Mouse (Mus musculus): ENCODE data around the gene Zcchc7. TPM values are rescaled to one million over a fixed set of nuclear protein-coding genes. Genes with fewer than 3 reads are reported as not detected.
"Not testable (repeated sequence)": the region's sequence is repeated elsewhere in the genome, so short reads cannot be mapped to it uniquely, and the experiment has no call there.

Gene Zcchc7
- polyA plus RNA-seq, 1 experiment from 2014 or later = 24.3 TPM

DNA sequence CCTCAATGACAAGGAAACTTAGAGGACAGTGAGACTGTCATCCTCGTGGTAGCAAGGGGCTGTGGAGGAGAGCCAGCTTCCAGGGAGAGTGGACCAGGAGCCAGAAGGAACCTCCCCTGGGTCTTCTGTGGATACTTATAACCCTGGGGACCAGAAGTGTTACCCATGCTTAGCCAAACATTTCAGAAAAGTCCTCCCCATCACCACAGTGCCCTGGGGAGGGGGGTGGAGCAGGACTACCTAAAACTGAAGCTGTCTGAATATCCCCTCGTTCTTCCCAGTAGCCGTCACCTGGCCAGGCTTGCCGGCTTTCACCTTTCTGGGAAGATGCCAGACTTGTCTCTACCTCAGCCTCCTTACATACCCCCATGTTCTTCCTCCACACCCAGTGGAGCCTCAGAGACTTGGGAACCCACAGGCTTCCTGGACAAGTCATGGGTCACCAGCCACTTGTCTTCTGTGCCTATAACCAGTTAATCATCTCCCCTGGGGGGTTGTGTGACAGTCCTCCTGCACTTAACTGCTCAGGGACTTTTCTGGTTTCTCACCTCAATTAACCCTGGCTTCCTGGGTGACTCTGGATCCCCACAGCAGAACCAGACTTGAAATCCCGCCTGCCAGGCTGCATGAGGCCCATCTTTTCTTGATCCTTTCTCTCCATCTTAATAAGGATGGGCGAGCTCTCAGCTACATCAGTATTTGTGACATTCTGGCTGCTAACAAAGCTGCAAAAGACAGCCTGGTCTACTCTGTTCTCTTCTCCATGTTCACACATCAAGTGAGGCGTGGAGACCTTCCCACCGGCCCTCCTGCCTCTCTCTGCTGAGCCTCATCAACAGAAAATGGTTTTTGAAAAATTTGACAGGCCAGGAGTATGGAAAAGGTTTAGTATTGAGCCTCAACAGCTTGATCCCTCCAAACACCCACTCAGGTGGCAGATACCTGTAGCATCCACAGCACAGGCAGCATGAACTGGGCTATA is 183.0 kb downstream of the Zcchc7 start:
- no peak overlapping the region for H3K4me2 ChIP-seq (ENCODE audit: low read depth, low read length, severe bottlenecking)
- ATAC-seq (replicated peaks; ENCODE audit: low FRiP score) (no peak), DNase-seq (ENCODE audit: low spot score) (no peak)
- H3K4me1 ChIP-seq (replicated peaks; ENCODE audit: control insufficient read depth, insufficient read depth, low read length) = no peaks in the 10 kb centered on the region
- H3K4me3 ChIP-seq (ENCODE audit: low read depth, low read length) = no peak overlapping the region
- no peaks in the 10 kb centered on the region for H3K9me3 ChIP-seq (ENCODE audit: control insufficient read depth, low read length)
- no peak overlapping the region for H3K27ac ChIP-seq (ENCODE audit: low read depth, low read length)
- no peaks in the 10 kb centered on the region for H3K27me3 ChIP-seq (ENCODE audit: control insufficient read depth, insufficient read depth, low read length)
- WGBS = 83% methylated on average over 8 of the region's 8 CpGs
- H3K9ac ChIP-seq (ENCODE audit: low read length) = no peak overlapping the region
- no peaks in the 10 kb centered on the region for H3K36me3 ChIP-seq (ENCODE audit: control insufficient read depth, insufficient read depth, low read length)

DNA sequence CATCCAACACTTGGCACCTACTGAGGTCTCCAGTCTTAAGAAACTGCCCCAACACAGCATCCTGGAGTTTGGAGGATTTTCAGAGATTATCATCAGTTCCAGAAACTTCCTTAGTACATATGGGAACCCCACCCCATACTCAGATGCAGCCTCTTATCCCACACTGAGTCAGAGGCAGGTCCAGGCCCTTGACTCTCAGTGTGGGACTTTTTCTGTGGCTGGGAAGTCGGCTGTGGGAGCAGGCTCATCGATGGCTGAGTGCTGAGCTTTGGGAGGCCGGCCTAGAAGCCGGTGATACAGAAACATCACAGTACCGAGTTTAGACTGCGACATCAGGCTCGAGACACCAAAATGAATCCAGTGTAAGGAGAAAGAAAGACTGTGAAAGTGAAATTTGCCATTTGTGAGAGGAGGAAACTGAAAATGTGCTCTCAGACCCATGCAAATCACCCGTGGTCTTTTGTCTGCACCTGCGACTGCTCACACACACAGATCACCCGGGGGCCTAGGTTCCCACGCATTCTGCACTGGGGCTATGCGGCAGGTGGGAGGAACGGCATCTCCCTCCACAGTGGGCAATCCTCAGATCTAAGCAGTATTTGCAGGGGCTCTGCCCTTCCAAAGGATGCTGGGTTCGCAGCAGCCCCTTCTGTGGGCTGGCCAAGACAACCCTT is 184.0 kb downstream of the Zcchc7 start:
- Histone ChIP-seq H3K9ac (ENCODE audit: low read length) (no peak overlapping the region), H3K4me2 (ENCODE audit: low read depth, low read length, severe bottlenecking) (no peak overlapping the region), H3K36me3 (ENCODE audit: control insufficient read depth, insufficient read depth, low read length) (no peaks in the 10 kb centered on the region), H3K27me3 (ENCODE audit: control insufficient read depth, insufficient read depth, low read length) (no peaks in the 10 kb centered on the region), H3K4me1 (replicated peaks; ENCODE audit: control insufficient read depth, insufficient read depth, low read length) (no peaks in the 10 kb centered on the region), H3K27ac (ENCODE audit: low read depth, low read length) (no peak overlapping the region), H3K9me3 (ENCODE audit: control insufficient read depth, low read length) (no peaks in the 10 kb centered on the region), H3K4me3 (ENCODE audit: low read depth, low read length) (no peak overlapping the region)
- no peak for ATAC-seq (replicated peaks; ENCODE audit: low FRiP score)
- peak; percentile 26 for DNase-seq (ENCODE audit: low spot score)
- WGBS = 86% methylated on average over 14 of the region's 14 CpGs

DNA sequence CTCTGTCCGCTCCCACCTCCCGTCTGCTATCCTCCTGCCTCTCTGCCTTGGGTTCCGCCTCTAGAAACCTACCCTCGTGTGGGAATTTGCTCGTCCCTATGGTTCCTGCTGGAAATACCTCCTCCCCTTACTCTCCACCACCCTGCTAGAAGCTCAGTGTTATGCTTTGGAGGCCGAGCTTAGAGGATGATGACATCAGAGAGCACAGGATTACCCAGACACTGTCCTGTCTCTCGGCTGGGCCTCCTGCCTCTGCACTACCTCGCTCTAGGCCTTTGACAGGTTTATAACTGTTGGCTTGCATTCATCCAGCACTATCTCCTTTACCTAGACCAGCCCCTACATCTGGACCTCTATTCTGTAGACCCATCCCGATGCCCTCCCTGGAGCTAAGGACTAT is 184.6 kb downstream of the Zcchc7 start:
- no peak overlapping the region for H3K4me3 ChIP-seq (ENCODE audit: low read depth, low read length)
- no peak overlapping the region for H3K4me2 ChIP-seq (ENCODE audit: low read depth, low read length, severe bottlenecking)
- no peaks in the 10 kb centered on the region for H3K9me3 ChIP-seq (ENCODE audit: control insufficient read depth, low read length)
- H3K27ac ChIP-seq (ENCODE audit: low read depth, low read length) = no peak overlapping the region
- DNase-seq (ENCODE audit: low spot score) (no peak), ATAC-seq (replicated peaks; ENCODE audit: low FRiP score) (no peak)
- no peaks in the 10 kb centered on the region for H3K27me3 ChIP-seq (ENCODE audit: control insufficient read depth, insufficient read depth, low read length)
- H3K36me3 ChIP-seq (ENCODE audit: control insufficient read depth, insufficient read depth, low read length) = no peaks in the 10 kb centered on the region
- no peak overlapping the region for H3K9ac ChIP-seq (ENCODE audit: low read length)
- no peaks in the 10 kb centered on the region for H3K4me1 ChIP-seq (replicated peaks; ENCODE audit: control insufficient read depth, insufficient read depth, low read length)
- WGBS = 86% methylated on average over 9 of the region's 9 CpGs

DNA sequence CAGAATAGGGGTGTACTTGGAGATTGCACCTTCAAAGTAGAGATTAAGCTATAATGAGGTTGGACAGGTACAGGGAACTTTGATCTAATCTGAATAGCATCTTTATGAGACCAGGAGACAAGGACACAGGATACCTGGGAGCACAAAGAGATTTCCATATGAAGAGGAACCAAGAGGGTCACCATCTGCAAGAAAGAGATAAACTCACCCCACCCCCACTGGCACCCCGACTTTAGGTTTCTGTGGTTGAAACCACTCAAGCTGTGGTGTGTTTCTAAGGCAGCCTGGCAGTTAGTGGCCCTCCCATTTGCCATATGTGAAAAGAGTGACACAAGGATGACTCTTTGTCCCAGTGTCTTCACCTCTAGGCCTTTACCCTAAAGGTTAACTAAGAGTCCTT is 186.6 kb downstream of the Zcchc7 start:
- 89% methylated on average over 1 of the region's 1 CpGs for WGBS

DNA sequence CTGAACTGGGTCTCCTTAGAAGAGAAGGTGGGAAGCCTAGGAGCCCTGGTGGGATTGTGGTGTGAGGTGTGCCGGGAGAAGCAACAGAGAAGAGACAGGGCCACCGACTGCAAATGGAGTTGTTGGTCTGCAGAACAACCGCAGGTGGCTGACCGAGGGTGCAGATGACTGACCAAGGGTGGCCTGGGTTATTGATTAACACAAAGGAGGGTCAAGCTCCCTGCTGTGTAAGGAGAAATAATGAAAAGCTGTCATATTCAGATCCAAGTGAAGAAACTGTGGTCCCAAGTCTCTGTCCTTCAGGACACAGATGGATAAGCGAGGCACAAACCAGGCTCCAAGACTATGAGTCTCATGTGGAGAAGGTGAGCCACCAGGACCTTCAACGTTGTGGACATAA is 187.8 kb downstream of the Zcchc7 start:
- Histone ChIP-seq H3K4me1 (replicated peaks; ENCODE audit: control insufficient read depth, insufficient read depth, low read length) (no peaks in the 10 kb centered on the region), H3K9ac (ENCODE audit: low read length) (no peak overlapping the region), H3K36me3 (ENCODE audit: control insufficient read depth, insufficient read depth, low read length) (no peaks in the 10 kb centered on the region), H3K27me3 (ENCODE audit: control insufficient read depth, insufficient read depth, low read length) (no peaks in the 10 kb centered on the region), H3K9me3 (ENCODE audit: control insufficient read depth, low read length) (no peaks in the 10 kb centered on the region), H3K27ac (ENCODE audit: low read depth, low read length) (no peak overlapping the region), H3K4me2 (ENCODE audit: low read depth, low read length, severe bottlenecking) (no peak overlapping the region), H3K4me3 (ENCODE audit: low read depth, low read length) (no peak overlapping the region)
- 87% methylated on average over 6 of the region's 6 CpGs for WGBS
- DNase-seq (ENCODE audit: low spot score) (peak; percentile 29), ATAC-seq (replicated peaks; ENCODE audit: low FRiP score) (no peak)

More for the DNA sequence above, 186.6 kb downstream of the Zcchc7 start:
- Histone ChIP-seq H3K4me1 (replicated peaks; ENCODE audit: control insufficient read depth, insufficient read depth, low read length) (no peaks in the 10 kb centered on the region), H3K27me3 (ENCODE audit: control insufficient read depth, insufficient read depth, low read length) (no peaks in the 10 kb centered on the region), H3K9me3 (ENCODE audit: control insufficient read depth, low read length) (no peaks in the 10 kb centered on the region), H3K9ac (ENCODE audit: low read length) (no peak overlapping the region), H3K27ac (ENCODE audit: low read depth, low read length) (no peak overlapping the region), H3K4me2 (ENCODE audit: low read depth, low read length, severe bottlenecking) (no peak overlapping the region), H3K4me3 (ENCODE audit: low read depth, low read length) (no peak overlapping the region), H3K36me3 (ENCODE audit: control insufficient read depth, insufficient read depth, low read length) (no peaks in the 10 kb centered on the region)
- DNase-seq (ENCODE audit: low spot score) = no peak
- no peak for ATAC-seq (replicated peaks; ENCODE audit: low FRiP score)

DNA sequence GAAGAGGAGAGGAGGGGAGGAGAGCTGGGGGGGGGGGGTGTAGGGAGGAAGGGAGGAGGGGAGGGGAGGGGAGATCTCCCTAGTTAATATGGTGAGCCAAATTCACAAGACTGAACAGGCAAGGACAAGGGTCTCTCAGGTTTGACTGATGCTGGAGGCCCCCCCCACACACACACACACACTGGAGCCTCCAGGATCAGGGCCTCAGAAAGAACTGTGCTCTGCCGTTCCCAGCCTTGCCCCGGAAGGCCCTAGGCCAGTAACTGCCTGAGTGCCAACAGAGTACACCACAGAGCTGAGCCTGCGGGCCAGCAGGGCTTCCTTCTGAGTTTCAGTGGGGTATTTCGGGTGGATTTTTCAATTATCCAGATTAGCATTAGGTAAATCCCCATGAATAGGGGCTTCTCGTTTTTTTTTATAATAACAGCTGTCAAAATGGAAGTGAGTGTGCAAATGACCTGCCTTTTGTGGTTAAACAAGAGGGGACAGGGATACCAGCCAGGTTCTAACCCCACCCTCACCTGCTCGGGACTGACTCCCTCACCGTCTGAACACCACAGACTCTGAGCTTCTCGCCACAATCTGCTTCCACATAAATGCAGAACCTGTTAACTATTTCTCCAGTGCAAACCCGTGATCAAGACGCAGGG is 188.9 kb downstream of the Zcchc7 start:
- H3K36me3 ChIP-seq (ENCODE audit: control insufficient read depth, insufficient read depth, low read length) = no peaks in the 10 kb centered on the region
- no peak overlapping the region for H3K27ac ChIP-seq (ENCODE audit: low read depth, low read length)
- no peaks in the 10 kb centered on the region for H3K4me1 ChIP-seq (replicated peaks; ENCODE audit: control insufficient read depth, insufficient read depth, low read length)
- no peak overlapping the region for H3K4me3 ChIP-seq (ENCODE audit: low read depth, low read length)
- H3K9me3 ChIP-seq (ENCODE audit: control insufficient read depth, low read length) = no peaks in the 10 kb centered on the region
- 82% methylated on average over 10 of the region's 10 CpGs for WGBS
- H3K9ac ChIP-seq (ENCODE audit: low read length) = no peak overlapping the region
- H3K4me2 ChIP-seq (ENCODE audit: low read depth, low read length, severe bottlenecking) = no peak overlapping the region
- H3K27me3 ChIP-seq (ENCODE audit: control insufficient read depth, insufficient read depth, low read length) = no peaks in the 10 kb centered on the region
- ATAC-seq (replicated peaks; ENCODE audit: low FRiP score) = no peak
- no peak for DNase-seq (ENCODE audit: low spot score)

DNA sequence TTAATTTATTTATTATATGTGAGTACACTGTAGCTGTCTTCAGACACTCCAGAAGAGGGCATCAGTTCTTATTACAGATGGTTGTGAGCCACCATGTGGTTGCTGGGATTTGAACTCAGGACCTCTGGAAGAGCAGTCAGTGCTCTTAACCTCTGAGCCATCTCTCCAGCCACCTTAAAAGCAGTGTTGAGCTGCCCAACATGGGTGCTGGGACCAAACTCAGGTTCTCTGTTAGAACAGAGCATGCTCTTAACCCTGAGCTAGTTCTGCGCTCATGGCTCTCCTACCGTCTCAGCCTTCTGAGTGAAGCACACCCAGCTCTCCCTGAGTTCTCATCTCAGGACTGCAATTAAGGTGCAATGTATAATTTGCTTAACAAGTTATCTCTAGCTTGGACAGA is 190.4 kb downstream of the Zcchc7 start:
- not testable (repeated sequence) for H3K36me3 ChIP-seq (ENCODE audit: control insufficient read depth, insufficient read depth, low read length)
- WGBS = 94% methylated on average over 2 of the region's 2 CpGs

DNA sequence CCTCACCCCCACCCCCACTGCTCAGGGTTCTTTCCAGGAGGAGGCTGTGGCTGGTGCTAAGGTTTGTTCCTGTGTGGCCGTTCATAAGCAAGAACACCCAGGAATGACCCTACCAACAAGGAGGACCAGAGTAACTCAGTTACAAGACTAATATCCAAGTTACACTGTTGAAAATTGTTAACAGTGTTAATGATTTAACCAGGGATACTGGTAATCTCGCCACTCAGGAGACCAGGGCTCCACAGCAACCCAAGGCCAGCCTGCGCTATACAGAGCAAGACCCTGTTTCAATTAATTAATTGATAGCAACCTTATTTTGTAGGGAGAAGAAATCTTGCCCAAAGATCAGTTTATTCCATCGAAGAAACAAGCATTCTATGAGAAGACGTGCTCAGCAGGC is 191.8 kb downstream of the Zcchc7 start:
- Histone ChIP-seq H3K27ac (ENCODE audit: low read depth, low read length) (no peak overlapping the region), H3K36me3 (ENCODE audit: control insufficient read depth, insufficient read depth, low read length) (no peaks in the 10 kb centered on the region), H3K9me3 (ENCODE audit: control insufficient read depth, low read length) (no peaks in the 10 kb centered on the region), H3K4me1 (replicated peaks; ENCODE audit: control insufficient read depth, insufficient read depth, low read length) (no peaks in the 10 kb centered on the region), H3K27me3 (ENCODE audit: control insufficient read depth, insufficient read depth, low read length) (no peaks in the 10 kb centered on the region), H3K4me3 (ENCODE audit: low read depth, low read length) (no peak overlapping the region), H3K4me2 (ENCODE audit: low read depth, low read length, severe bottlenecking) (no peak overlapping the region), H3K9ac (ENCODE audit: low read length) (no peak overlapping the region)
- no peak for DNase-seq (ENCODE audit: low spot score)
- WGBS = 93% methylated on average over 5 of the region's 5 CpGs
- no peak for ATAC-seq (replicated peaks; ENCODE audit: low FRiP score)

More for the DNA sequence above, 190.4 kb downstream of the Zcchc7 start:
- H3K27me3 ChIP-seq (ENCODE audit: control insufficient read depth, insufficient read depth, low read length); H3K9ac ChIP-seq (ENCODE audit: low read length); H3K27ac ChIP-seq (ENCODE audit: low read depth, low read length); ATAC-seq (replicated peaks; ENCODE audit: low FRiP score); DNase-seq (ENCODE audit: low spot score); H3K4me2 ChIP-seq (ENCODE audit: low read depth, low read length, severe bottlenecking); H3K9me3 ChIP-seq (ENCODE audit: control insufficient read depth, low read length); H3K4me1 ChIP-seq (replicated peaks; ENCODE audit: control insufficient read depth, insufficient read depth, low read length); H3K4me3 ChIP-seq (ENCODE audit: low read depth, low read length): not testable (repeated sequence)
